Mouse (Mus musculus): ENCODE data around the gene Pacsin1. TPM values are rescaled to one million over a fixed set of nuclear protein-coding genes. Genes with fewer than 3 reads are reported as not detected.
A peak's percentile ranks its signal among the peaks of the same experiment; 100 is the strongest.

Pacsin1 gene
- polyA plus RNA-seq, 1 experiment from 2014 or later = 4.7 TPM

DNA sequence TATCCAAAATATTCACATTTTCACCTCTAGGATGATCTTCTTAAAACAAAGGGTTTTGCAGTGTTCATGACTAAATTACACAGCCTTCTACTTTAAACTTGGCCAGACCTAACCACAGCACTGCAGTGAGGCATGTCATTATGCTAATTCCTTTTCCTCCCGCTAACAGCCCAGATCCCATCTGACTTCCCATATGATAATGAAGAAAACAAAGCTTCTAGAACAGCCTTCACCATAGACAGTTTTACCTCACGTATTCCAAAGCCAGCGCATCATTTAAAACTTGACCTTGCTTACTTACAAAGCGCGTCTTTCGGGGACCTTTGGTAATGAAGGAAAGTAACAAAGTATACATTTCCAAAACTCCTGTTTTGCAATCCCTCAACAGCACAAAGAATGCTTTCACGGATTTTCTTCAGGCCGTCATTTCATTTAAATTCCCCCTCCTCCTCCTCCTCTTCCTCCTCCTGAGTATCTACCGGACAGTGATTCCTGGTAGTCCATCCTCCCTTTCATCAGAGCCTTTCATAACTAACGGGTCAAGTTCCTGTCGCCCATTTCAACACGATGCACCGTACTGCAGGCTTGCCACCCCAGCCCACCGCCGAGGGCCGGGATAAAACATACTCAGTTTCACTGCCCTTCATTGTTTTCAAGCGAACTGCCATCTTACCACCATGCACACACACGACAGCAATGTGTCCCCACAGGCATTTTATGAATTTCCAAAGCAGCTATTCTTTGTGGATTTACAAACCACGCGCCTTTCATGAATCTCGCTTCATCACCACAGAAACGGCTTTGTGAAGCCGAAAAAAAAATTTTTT lies 33.4 kb upstream of the Pacsin1 start:
- DNase-seq (ENCODE audit: low spot score) (no peak), ATAC-seq (replicated peaks; ENCODE audit: low FRiP score) (no peak)
- H3K4me1 ChIP-seq (replicated peaks; ENCODE audit: control insufficient read depth, insufficient read depth, low read length) = peaks cover 8% of the 10 kb centered on the region; the same call in 1 of the 2 replicates
- no peaks in the 10 kb centered on the region for H3K27me3 ChIP-seq (ENCODE audit: control insufficient read depth, insufficient read depth, low read length)
- peaks cover 3% of the 10 kb centered on the region; the same call in 1 of the 2 replicates for H3K9me3 ChIP-seq (ENCODE audit: control insufficient read depth, low read length)
- 3% methylated on average over 23 of the region's 23 CpGs for WGBS
- peak overlapping the region; percentile 96 for H3K27ac ChIP-seq (ENCODE audit: low read depth, low read length)
- H3K9ac ChIP-seq (ENCODE audit: low read length) = peak overlapping the region; percentile 100
- H3K36me3 ChIP-seq (ENCODE audit: control insufficient read depth, insufficient read depth, low read length) = peaks cover 4% of the 10 kb centered on the region; the same call in 1 of the 2 replicates
- peak overlapping the region; percentile 97 for H3K4me3 ChIP-seq (ENCODE audit: low read depth, low read length)
- peak overlapping the region; percentile 58 for H3K4me2 ChIP-seq (ENCODE audit: low read depth, low read length, severe bottlenecking)

DNA sequence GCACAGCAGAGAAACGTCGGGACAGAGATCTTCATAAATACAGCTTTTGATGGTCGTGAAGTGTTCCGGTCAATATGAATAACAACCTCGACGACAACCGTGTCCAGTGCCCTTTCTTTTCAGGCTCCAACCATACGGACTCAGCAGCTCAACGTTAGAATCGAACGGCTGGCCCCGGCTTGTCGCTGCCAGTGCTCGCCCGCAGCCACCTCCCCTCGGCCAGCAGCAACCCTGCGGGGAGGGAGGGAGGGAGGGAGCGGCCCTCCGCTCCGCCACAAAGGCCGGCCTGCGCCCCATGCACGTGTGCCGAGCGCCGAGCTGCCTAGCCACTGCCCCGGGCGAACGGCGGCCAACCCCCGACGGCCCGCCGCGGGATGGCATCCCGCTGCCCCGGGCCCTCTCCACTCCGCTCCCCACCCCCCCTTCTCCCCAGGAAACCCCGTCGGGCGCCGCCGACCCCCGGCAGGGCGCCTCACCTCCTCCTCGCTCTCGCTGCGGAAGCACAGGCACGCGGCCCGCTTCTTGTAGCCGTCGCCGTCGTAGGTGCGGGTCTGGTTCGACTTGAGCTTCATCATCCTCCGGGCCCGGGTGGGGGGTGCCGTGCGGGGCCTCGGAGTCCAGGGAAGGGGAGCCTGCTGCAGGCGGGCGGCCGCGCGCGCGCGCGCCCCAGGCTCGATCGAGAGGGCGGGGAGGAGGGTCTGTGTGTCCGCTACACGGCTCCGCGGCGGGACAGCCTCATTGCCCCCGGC lies 32.5 kb upstream of the Pacsin1 start:
- Histone ChIP-seq H3K36me3 (ENCODE audit: control insufficient read depth, insufficient read depth, low read length) (peaks cover 3% of the 10 kb centered on the region; the same call in 1 of the 2 replicates), H3K27me3 (ENCODE audit: control insufficient read depth, insufficient read depth, low read length) (no peaks in the 10 kb centered on the region), H3K4me3 (ENCODE audit: low read depth, low read length) (peak overlapping the region; percentile 97), H3K9me3 (ENCODE audit: control insufficient read depth, low read length) (no peaks in the 10 kb centered on the region; the same call in 1 of the 2 replicates), H3K4me2 (ENCODE audit: low read depth, low read length, severe bottlenecking) (peak overlapping the region; percentile 58), H3K27ac (ENCODE audit: low read depth, low read length) (peak overlapping the region; percentile 96), H3K9ac (ENCODE audit: low read length) (peak overlapping the region; percentile 100), H3K4me1 (replicated peaks; ENCODE audit: control insufficient read depth, insufficient read depth, low read length) (peaks cover 8% of the 10 kb centered on the region; the same call in 1 of the 2 replicates)
- ATAC-seq (replicated peaks; ENCODE audit: low FRiP score) (peak; percentile 69), DNase-seq (ENCODE audit: low spot score) (peak; percentile 89)
- under 1% methylated on average over 61 of the region's 80 CpGs for WGBS

DNA sequence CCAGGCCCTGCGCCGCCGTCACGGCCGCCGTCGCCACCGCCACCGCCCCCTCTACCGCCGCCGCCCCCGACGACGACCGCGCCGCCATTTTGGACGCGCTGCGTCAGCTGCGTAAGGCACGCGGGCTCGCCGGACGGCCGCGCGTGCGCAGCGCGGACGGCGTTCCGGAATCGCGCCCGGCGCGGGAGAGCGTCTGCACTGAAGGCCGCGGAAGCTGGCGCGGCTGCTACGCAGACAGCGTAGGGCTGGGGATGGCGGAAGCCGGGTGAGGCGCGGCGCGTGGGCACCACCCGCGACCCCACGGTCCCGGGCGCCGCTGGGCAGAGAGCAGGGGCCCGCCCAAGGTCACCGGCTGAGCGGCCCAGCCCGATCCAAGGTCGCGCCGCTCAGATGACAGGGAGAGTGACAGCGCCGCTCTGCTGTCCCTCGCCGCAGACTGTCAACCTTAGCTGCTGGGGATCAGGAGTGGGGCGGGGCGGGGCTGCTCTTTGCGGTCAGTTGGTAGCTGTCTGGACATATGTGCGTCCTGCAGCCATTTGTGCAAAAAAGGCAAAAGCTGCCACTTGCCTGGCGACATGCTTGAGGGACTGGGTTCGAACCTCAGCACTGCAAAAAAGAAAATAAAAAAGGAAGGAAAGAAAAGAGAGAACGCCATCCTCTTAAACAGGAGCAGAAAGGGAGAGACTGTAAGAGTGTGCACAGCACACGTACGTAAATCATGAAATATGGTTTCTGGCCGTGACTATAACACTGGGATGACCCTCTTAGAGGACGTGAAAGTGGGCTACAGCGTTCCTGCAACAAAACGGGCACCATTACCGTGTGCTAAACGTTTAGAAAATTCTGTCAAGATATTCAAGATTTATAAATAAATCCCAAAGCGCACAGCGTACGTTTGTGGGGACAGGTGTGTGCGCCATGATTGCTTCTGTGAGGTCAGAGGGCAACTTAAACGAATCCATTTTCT lies 31.7 kb upstream of the Pacsin1 start, which contains the start of gene Nudt3:
Nudt3 (minus strand) TSS at position 136 of the 967 bp plus-strand sequence.
- Histone ChIP-seq H3K36me3 (ENCODE audit: control insufficient read depth, insufficient read depth, low read length) (no peaks in the 10 kb centered on the region), H3K4me1 (replicated peaks; ENCODE audit: control insufficient read depth, insufficient read depth, low read length) (peaks cover 8% of the 10 kb centered on the region; the same call in 1 of the 2 replicates), H3K4me2 (ENCODE audit: low read depth, low read length, severe bottlenecking) (peak within 1 kb of the TSS; percentile 58), H3K9me3 (ENCODE audit: control insufficient read depth, low read length) (no peaks in the 10 kb centered on the region), H3K27me3 (ENCODE audit: control insufficient read depth, insufficient read depth, low read length) (no peaks in the 10 kb centered on the region), H3K27ac (ENCODE audit: low read depth, low read length) (peak within 1 kb of the TSS; percentile 96), H3K9ac (ENCODE audit: low read length) (peak within 1 kb of the TSS; percentile 100), H3K4me3 (ENCODE audit: low read depth, low read length) (peak within 1 kb of the TSS; percentile 97)
- peak; percentile 94 for DNase-seq (ENCODE audit: low spot score)
- 9% methylated on average over 82 of the region's 91 CpGs for WGBS
- ATAC-seq (replicated peaks; ENCODE audit: low FRiP score) = peak; percentile 87

DNA sequence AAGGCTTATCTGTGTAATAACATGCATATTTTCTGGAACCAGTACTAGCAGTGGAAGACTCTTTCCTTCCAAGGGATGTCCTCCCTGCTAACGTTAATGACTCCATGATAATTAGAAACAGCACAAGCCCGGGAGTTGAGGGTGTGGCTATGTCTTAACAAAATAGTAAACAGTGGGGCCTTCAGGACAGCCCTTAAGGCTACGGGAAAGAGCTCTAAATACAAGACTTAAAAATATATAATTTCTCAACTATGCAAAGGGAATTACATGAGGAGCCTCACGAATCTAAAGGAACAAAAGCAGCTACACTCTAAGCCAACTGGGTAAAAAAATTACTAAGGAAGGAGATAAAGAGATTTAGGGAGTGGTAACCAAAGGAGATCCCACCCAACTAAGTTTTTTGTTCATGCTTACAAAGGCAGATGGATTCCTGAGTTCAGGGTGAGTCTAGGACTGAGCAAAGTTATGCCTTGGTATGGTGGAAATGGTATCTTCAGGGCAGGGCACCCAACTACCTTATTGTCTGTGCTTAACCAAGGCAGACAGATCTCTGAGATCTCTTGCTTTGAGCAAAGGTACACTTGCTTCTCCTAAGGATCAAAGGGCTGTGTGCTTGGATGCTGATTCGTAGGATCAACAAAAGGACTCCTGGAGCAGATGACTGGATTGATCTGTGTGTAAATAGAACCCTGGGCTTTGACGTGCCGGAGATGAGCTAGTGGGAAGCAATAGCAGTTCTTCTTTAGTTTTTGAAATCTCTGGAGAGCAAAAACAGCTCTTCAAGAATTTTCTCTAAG lies 29.7 kb upstream of the Pacsin1 start:
- no peak overlapping the region for H3K27ac ChIP-seq (ENCODE audit: low read depth, low read length)
- no peaks in the 10 kb centered on the region for H3K27me3 ChIP-seq (ENCODE audit: control insufficient read depth, insufficient read depth, low read length)
- peaks cover 2% of the 10 kb centered on the region; the same call in 1 of the 2 replicates for H3K36me3 ChIP-seq (ENCODE audit: control insufficient read depth, insufficient read depth, low read length)
- no peaks in the 10 kb centered on the region for H3K9me3 ChIP-seq (ENCODE audit: control insufficient read depth, low read length)
- ATAC-seq (replicated peaks; ENCODE audit: low FRiP score) = no peak
- DNase-seq (ENCODE audit: low spot score) = no peak
- no peak overlapping the region for H3K4me3 ChIP-seq (ENCODE audit: low read depth, low read length)
- peaks cover 5% of the 10 kb centered on the region; the same call in 1 of the 2 replicates for H3K4me1 ChIP-seq (replicated peaks; ENCODE audit: control insufficient read depth, insufficient read depth, low read length)
- no peak overlapping the region for H3K4me2 ChIP-seq (ENCODE audit: low read depth, low read length, severe bottlenecking)
- H3K9ac ChIP-seq (ENCODE audit: low read length) = no peak overlapping the region
- 38% methylated on average over 7 of the region's 7 CpGs for WGBS

DNA sequence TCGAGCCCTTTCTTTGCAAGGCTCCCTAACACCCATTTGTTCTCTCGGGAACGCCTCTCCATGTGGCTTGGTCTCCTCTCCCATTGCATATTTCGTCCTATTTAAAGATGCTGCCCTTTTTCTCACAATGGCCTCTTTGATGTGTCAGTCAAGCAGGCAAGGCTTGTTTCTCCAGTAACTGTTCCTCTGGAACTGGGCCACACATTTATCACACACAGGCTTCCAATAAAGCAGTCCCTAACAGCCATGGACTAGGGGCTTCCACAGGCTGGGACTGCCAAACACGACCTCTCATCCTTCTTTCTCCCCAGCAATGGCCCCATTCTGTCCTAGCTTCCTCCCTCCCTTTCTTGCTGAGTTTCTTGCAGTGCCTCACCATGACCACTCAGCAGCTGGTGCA lies 28.6 kb upstream of the Pacsin1 start:
- DNase-seq (ENCODE audit: low spot score) = no peak
- 36% methylated on average over 5 of the region's 5 CpGs for WGBS

DNA sequence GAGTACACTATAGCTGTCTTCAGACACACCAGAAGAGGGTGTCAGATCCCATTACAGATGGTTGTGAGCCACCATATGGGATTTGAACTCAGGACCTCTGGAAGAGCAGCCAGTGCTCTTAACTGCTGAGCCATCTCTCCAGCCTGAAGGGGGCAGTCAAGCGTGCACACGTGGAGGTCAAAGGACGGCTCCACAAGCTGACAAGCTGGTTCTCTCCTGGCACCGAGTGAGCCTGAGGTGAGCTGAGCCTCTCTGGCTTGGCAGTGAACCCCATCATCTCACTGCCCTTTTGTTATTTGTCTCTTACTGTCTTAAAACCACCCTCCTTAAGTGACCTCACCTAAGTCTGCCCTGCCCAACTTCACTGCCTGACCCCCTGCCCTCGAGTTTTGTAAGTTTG lies 27.9 kb upstream of the Pacsin1 start:
- WGBS = 37% methylated on average over 5 of the region's 5 CpGs

More for the DNA sequence above, 28.6 kb upstream of the Pacsin1 start:
- H3K27ac ChIP-seq (ENCODE audit: low read depth, low read length) = no peak overlapping the region
- H3K27me3 ChIP-seq (ENCODE audit: control insufficient read depth, insufficient read depth, low read length) = no peaks in the 10 kb centered on the region
- no peak overlapping the region for H3K4me2 ChIP-seq (ENCODE audit: low read depth, low read length, severe bottlenecking)
- H3K4me3 ChIP-seq (ENCODE audit: low read depth, low read length) = no peak overlapping the region
- ATAC-seq (replicated peaks; ENCODE audit: low FRiP score) = no peak
- peaks cover 12% of the 10 kb centered on the region for H3K36me3 ChIP-seq (ENCODE audit: control insufficient read depth, insufficient read depth, low read length)
- H3K4me1 ChIP-seq (replicated peaks; ENCODE audit: control insufficient read depth, insufficient read depth, low read length) = no peaks in the 10 kb centered on the region; the same call in 1 of the 2 replicates
- H3K9ac ChIP-seq (ENCODE audit: low read length) = no peak overlapping the region
- no peaks in the 10 kb centered on the region for H3K9me3 ChIP-seq (ENCODE audit: control insufficient read depth, low read length)

DNA sequence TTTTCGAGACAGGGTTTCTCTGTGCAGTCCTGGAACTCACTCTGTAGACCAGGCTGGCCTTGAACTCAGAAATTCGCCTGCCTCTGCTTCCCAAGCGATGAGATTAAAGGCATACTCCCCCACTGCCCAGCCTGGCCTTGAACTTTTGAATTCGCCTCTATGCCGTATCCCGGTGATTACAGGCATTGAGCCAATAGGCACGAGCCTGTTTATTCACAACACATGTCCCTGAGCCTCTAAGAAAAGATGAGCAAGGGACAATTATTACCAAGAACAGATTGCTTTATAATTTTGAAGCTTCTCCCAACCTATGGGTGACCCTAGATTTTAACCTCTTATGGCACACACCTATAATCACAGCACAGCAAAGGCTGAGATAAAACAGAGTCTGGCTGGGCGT lies 26.9 kb upstream of the Pacsin1 start:
- Histone ChIP-seq H3K9me3 (ENCODE audit: control insufficient read depth, low read length) (no peaks in the 10 kb centered on the region), H3K27ac (ENCODE audit: low read depth, low read length) (no peak overlapping the region), H3K9ac (ENCODE audit: low read length) (no peak overlapping the region), H3K4me3 (ENCODE audit: low read depth, low read length) (no peak overlapping the region), H3K36me3 (ENCODE audit: control insufficient read depth, insufficient read depth, low read length) (peaks cover 26% of the 10 kb centered on the region), H3K4me1 (replicated peaks; ENCODE audit: control insufficient read depth, insufficient read depth, low read length) (peaks cover 5% of the 10 kb centered on the region; the same call in 1 of the 2 replicates), H3K4me2 (ENCODE audit: low read depth, low read length, severe bottlenecking) (no peak overlapping the region), H3K27me3 (ENCODE audit: control insufficient read depth, insufficient read depth, low read length) (no peaks in the 10 kb centered on the region)
- DNase-seq (ENCODE audit: low spot score) = no peak
- no peak for ATAC-seq (replicated peaks; ENCODE audit: low FRiP score)
- 90% methylated on average over 8 of the region's 8 CpGs for WGBS

More for the DNA sequence above, 27.9 kb upstream of the Pacsin1 start:
- Histone ChIP-seq H3K4me2 (ENCODE audit: low read depth, low read length, severe bottlenecking) (no peak overlapping the region), H3K4me1 (replicated peaks; ENCODE audit: control insufficient read depth, insufficient read depth, low read length) (no peaks in the 10 kb centered on the region; the same call in 1 of the 2 replicates), H3K36me3 (ENCODE audit: control insufficient read depth, insufficient read depth, low read length) (peaks cover 19% of the 10 kb centered on the region), H3K27ac (ENCODE audit: low read depth, low read length) (no peak overlapping the region), H3K9me3 (ENCODE audit: control insufficient read depth, low read length) (no peaks in the 10 kb centered on the region), H3K4me3 (ENCODE audit: low read depth, low read length) (no peak overlapping the region), H3K9ac (ENCODE audit: low read length) (no peak overlapping the region), H3K27me3 (ENCODE audit: control insufficient read depth, insufficient read depth, low read length) (no peaks in the 10 kb centered on the region)
- no peak for DNase-seq (ENCODE audit: low spot score)
- ATAC-seq (replicated peaks; ENCODE audit: low FRiP score) = no peak

Data from forebrain, embryonic 11.5 days (tissue).